Mouse (Mus musculus) adipocyte (in vitro differentiated cells): Measurements from ENCODE around the gene Olfr551.
"Not testable (repeated sequence)": the region's sequence is repeated elsewhere in the genome, so short reads cannot be mapped to it uniquely, and the experiment has no call there.

Source experiments
- DNase-seq: peaks from one replicate; pipeline ENCODE4 v3.0.0-alpha.2; 2016; ENCODE audit warnings: low spot score

Olfr551 gene

GRCm38 (mm10) chr7:102591786-102592185 is at the start of gene Olfr551:
Olfr551 (minus strand) TSS chr7:102591886.
- no peak for DNase-seq

GRCm38 (mm10) chr7:102638132-102638531 is 46.4 kb upstream of the Olfr551 start, which contains the start of gene Olfr554:
Olfr554 (plus strand) TSS chr7:102638432.
- no peak for DNase-seq

GRCm38 (mm10) chr7:102636665-102637064 is 45.0 kb upstream of the Olfr551 start:
- peak; percentile 45 for DNase-seq

- not testable (repeated sequence) for DNase-seq
These were observed 28.7 kb upstream of the Olfr551 start for GRCm38 (mm10) chr7:102620368-102620767.

- DNase-seq: no peak
These were observed 27.9 kb upstream of the Olfr551 start for GRCm38 (mm10) chr7:102619608-102620007.

GRCm38 (mm10) chr7:102618118-102618517 is 26.4 kb upstream of the Olfr551 start, which contains the start of gene Olfr553:
Olfr553 (minus strand) TSS chr7:102618218.
- no peak for DNase-seq

GRCm38 (mm10) chr7:102597378-102598031 is 5.8 kb upstream of the Olfr551 start, which contains the start of gene Olfr552:
Olfr552 (plus strand) TSS chr7:102597770.
- no peak for DNase-seq

GRCm38 (mm10) chr7:102575998-102576397 is 15.7 kb downstream of the Olfr551 start:
- DNase-seq: no peak

- DNase-seq: no peak
These were observed 18.4 kb downstream of the Olfr551 start for GRCm38 (mm10) chr7:102573174-102573830.

- DNase-seq: no peak
These were observed 20.5 kb downstream of the Olfr551 start, which contains the start of gene Olfr550 for GRCm38 (mm10) chr7:102571142-102571541. Olfr550 (plus strand) TSS chr7:102571442.

GRCm38 (mm10) chr7:102566219-102566618 is 25.5 kb downstream of the Olfr551 start:
- DNase-seq: no peak

- DNase-seq: peak; percentile 92
These were observed 26.4 kb downstream of the Olfr551 start, which contains the start of gene Trim21 for GRCm38 (mm10) chr7:102564999-102565997. Trim21 (minus strand) TSS chr7:102565486.

- DNase-seq: no peak
These were observed 38.4 kb downstream of the Olfr551 start for GRCm38 (mm10) chr7:102553279-102553678.

- no peak for DNase-seq
These were observed 42.1 kb downstream of the Olfr551 start, which contains the start of gene Olfr549 for GRCm38 (mm10) chr7:102549570-102549969. Olfr549 (plus strand) TSS chr7:102549870.

- DNase-seq: no peak
These were observed 50.4 kb downstream of the Olfr551 start for GRCm38 (mm10) chr7:102541251-102541650.

GRCm38 (mm10) chr7:102540596-102540995 is 51.1 kb downstream of the Olfr551 start, which contains the start of gene Olfr548-ps1:
Olfr548-ps1 (plus strand) TSS chr7:102540896.
- peak; percentile 13 for DNase-seq

- DNase-seq: no peak
These were observed 57.2 kb downstream of the Olfr551 start, which contains the start of gene Olfr547 for GRCm38 (mm10) chr7:102534449-102534848. Olfr547 (plus strand) TSS chr7:102534749.
